In genomic region chr16:8768588-8768987, GRCm38 (mm10) we compare ENCODE assay signal across 8 mouse cellular contexts. TPM values are rescaled to one million over a fixed set of nuclear protein-coding genes. Genes with fewer than 3 reads are reported as not detected.
A peak's percentile ranks its signal among the peaks of the same experiment; 100 is the strongest.
DNase-seq lines count a peak whose midpoint lies in the region; ATAC-seq and TF ChIP-seq lines count a peak whose summit lies in the region.
"Had no signal": no experiment of that assay in that cellular context is flagged by ENCODE, and none has a peak within 500 bp of the region (broad histone marks: within the 10 kb centered on the region; RNA-seq: fewer than 3 reads in every experiment).

No protein-coding gene starts in this region.

- no peak overlapping the region for H3K4me3 ChIP-seq in left cerebral cortex, adult 2 months
- H3K4me3 ChIP-seq: midbrain, embryonic 13.5 days had no signal

- intact Hi-C loops in left cerebral cortex, adult 2 months (cut with DNase I): loop anchor here (2.0 kb wide), 1 partner anchor 60 kb away; no protein-coding TSS in a partner anchor
- intact Hi-C loops in left cerebral cortex, postnatal 14 days (cut with DNase I): loop anchor here (5.0 kb wide), 1 partner anchor 81 kb away; no protein-coding TSS in a partner anchor

- no peak for TF ChIP-seq CTCF in left cerebral cortex, adult 2 months (IDR thresholded peaks at IDR 0.05)

- peak; percentile 17 for ATAC-seq in erythroblast, adult 5-6 weeks (replicated peaks; ENCODE audit: low FRiP score, poor library complexity, severe bottlenecking)
- peak; percentile 15; the same call in 1 of the 2 replicates for ATAC-seq in monocyte, adult 5-6 weeks (replicated peaks; ENCODE audit: insufficient number of reproducible peaks, low FRiP score, low TSS enrichment, poor library complexity, severe bottlenecking)

- peak overlapping the region; percentile 90 for H3K27ac ChIP-seq in left cerebral cortex, adult 2 months
- H3K27ac ChIP-seq: midbrain, embryonic 13.5 days had no signal

- no peak for DNase-seq in left cerebral cortex, adult 2 months (ENCODE audit: extremely low spot score in 1 of 2, low spot score in 2 of 2)
- DNase-seq in left cerebral cortex, postnatal 14 days (ENCODE audit: low spot score in 2 of 2): no peak
- DNase-seq in kidney, postnatal 10 days: peak; percentile 11
- no peak for DNase-seq in urinary bladder, postnatal 4 days (ENCODE audit: low spot score in 2 of 2)
- no peak for DNase-seq in right cerebral cortex, adult 2 months (ENCODE audit: low spot score in 2 of 2)

RNA-seq across cellular contexts. Expression of gene Usp7, which starts 23.5 kb away (rescaled TPM):
- total RNA-seq in left cerebral cortex, adult 2 months (2021): 100 to 1,000 TPM; 167 to 182 TPM
- total RNA-seq in left cerebral cortex, postnatal 14 days (2021): 100 to 1,000 TPM; 155 to 156 TPM
- 545 and 592 TPM in 2 replicates for total RNA-seq in erythroblast, adult 5-6 weeks (2015; ENCODE audit: low replicate concordance)
- total RNA-seq in erythroblast, adult 5-6 weeks (2017; ENCODE audit: low replicate concordance): 1,042 and 1,164 TPM in 2 replicates
- total RNA-seq in monocyte, adult 5-6 weeks (2017): 178 to 270 TPM (median 178 TPM) in 3 replicates
